Mouse (Mus musculus) brain, adult 2 months (tissue): ENCODE measurements around the gene Olfr881.

Experiments used
- DNase-seq: peaks from one replicate; pipeline ENCODE4 v3.0.0; 2011; ENCODE audit warnings: low read depth, low spot score

The Olfr881 gene

GRCm38 (mm10) chr9:37991525-37991924, at the start of gene Olfr881:
TSS of gene Olfr881 (plus strand) at chr9:37991825.
- no peak for DNase-seq

DNA sequence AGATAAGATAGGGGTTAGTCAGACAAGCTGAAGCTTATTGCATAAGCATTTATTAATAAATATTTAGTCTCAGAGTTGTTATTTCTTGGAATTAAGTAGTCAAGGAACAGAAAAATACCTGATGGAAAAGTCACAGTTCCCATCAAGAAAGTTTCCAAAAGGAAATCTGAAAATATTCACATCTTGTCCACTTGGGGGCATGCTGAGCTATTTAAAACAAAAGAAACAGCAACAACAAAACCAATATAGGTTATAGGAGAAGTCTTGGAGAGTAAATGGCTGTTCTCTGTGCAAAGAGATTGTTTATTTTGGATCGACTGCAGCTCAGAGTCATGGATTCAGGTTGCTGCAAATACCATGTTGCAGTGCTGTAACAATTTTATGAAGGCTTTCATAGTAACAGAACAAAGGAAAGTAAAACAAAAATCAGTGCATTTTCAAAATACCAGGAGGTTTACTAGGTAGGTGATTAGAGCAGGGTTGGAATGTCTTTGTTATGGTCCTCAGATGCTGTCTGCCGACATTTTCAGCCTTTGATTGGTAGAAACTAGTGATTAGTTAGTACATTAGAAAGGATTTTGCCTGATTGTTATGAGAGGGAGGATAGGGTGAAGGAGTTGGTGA, 7.1 kb downstream of the Olfr881 start:
- DNase-seq = peak; percentile 6

DNA sequence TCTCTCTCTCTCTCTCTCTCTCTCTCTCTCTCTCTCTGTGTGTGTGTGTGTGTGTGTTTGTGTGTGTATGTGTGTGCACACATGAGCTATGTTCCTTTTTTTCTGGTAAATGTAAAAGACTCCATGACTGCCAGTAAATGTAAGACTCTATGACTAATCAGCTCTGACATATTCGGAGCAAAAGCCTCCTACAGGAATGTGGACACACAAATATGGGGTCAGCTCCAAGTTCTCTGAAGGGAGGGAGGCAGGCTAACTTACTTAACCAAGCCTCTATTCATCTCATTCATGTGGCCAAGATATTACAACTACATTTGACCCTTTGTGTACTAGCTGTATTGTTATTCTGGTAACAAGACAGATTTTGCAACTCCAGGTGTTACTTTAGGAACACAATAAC, 8.4 kb downstream of the Olfr881 start:
- no peak for DNase-seq

GRCm38 (mm10) chr9:38025508-38025907, 33.9 kb downstream of the Olfr881 start, which contains the start of gene Olfr883:
TSS of gene Olfr883 (plus strand) at chr9:38025808.
- DNase-seq = no peak
